Mouse (Mus musculus) kidney, adult 11 months (tissue): ENCODE results near the gene Camsap1.

Source experiments
- DNase-seq: peaks from one replicate; pipeline ENCODE4 v3.0.0; 2022

Gene Camsap1

DNA sequence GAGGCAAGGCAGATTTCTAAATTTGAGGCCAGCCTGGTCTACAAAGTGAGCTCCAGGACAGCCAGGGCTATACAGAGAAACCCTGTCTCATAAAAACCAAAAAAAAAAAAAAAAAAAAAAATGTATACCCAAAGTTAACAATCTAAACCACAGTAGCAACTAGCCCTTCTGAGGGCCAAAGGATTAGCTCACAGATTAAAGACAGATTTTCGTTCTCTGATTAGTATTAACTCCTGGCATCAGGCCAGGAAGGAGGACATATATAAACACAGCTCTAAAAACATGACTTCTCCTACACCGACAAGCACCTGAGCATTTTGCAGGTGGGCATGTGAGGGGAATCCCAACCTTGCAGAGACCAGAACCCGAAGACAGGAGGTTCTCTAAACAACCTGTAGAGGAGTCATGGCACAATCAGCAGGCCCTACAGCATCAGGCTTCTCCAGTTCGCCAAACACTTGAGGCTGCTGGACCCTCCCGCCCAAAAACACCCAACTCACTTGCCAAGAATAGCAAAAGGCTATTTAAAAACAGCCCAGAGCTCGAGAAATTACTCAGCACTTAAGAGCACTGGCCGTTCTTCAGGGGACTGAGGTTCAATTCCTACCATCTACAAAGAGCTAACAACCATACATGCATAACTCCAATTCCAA, 5.4 kb downstream of the Camsap1 start:
- DNase-seq = no peak

DNA sequence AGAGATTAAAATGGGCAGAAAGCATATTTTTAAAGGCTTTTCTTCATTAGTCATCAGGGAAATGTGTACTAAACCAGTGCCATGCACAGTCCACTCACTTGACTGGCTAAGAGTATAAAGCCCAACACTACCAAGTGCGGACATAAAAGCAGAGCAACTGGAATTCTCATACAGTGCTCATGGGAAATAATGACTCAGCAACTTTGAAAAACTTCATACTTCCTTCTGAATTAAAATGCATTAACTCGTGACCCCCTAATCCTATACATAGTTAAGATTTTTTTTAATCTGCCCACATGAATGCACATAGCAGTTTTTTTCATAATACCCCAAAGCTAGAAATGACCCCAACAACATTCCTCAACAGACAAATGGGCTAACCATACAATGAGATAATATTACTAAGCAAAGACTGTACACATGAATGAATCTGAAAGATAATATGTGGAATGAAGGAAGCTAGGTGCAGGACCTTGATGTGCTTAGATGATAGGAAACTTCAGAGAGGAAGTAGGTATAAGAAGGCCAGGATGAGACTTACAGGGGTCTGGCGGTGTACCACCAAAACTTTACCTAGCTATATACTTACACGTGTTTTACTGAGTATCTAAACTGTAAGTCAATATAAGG, 7.8 kb downstream of the Camsap1 start:
- no peak for DNase-seq

DNA sequence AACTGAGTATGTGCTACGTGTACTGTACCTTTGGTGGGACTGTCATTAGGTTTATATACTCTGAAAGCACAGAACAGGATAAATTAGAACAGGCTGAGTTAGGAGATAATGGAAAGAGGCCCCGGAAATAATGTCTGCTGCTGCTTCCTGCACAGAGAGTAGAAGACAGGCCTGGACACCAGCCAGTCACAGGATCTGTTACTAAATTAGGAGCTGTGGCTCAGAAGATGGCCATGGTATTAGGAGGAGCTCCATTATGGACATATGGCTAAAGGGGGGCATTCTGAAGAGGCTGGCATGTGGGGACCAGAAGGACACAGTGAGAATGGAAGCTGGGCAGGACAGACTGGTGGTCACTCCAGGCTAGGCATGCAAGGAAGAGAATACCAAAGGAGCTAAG, 12.7 kb downstream of the Camsap1 start:
- no peak for DNase-seq

DNA sequence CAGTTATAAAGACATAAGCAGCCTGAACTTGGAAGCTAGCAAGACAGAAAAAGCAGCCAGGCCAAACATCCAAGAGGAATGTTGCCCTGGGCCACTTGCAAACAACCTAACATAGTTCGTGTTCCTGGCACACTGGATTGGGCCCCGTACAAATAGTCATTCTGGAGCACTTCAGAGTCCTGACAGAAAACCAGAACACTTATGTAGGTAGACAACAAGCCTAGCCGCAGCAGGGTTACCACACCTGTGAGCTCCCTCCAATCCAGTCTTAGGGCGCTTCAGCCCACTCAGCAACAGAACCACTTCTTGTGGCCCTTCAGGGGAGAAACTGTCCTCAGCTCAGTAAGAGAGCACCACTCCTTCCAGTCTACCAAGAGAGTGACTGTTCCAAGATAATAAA, 13.8 kb downstream of the Camsap1 start:
- no peak for DNase-seq

DNA sequence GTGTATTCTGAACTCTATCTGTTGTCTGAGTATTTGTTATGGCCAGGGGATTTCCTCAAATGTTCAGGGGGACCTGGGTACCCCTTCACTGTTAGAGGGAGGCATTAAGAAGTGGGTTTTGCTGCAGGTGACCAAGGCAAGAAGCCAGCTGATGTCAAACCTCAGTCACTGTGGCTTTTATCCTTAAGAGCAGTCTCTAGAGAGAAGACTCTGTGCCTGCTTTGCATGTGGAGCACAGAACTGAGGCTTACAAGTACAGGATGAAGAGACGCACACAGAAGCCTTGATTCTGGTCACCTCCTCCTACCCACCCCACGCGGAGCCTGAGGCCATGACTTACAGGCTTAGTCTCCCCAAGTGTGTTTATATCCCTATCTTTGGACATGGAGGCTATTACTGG, 33.8 kb downstream of the Camsap1 start:
- no peak for DNase-seq

DNA sequence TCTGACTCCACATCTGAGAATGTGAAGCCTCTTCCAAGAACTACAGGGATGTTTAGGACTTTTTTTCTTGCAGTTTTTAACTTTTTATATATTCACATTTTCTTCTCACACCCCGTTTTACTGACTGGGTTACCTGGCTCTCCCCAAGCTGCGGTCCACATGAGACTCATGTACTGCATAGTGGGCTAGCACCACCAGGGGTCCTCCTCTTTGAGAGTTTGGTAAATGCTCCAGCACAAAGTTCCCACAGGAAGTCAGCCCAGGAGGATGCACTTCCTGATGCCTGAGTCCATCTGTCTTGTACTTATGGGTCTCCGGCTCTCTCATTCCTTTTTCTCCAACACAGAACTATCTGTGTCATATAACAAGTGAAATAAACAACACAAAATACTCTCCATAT, 35.1 kb downstream of the Camsap1 start:
- no peak for DNase-seq

DNA sequence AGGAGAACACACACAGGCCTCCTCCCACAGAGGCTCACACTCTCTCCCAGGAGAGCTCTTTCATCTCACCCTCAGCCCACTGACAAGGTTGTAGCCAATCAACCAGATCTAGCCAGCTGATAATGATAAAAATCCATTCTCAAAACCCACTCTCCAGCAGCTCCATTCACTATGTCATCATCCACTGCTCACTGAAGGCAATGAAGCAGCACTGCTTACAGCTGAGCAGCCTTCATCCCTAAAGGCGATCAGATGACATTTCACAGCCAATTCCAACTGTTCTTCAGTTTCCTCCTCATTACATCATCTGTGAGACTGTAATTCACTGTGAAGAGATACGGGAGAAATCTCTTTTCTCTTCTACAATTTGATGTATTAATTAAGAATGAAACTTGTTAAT, 39.3 kb downstream of the Camsap1 start:
- DNase-seq = no peak

DNA sequence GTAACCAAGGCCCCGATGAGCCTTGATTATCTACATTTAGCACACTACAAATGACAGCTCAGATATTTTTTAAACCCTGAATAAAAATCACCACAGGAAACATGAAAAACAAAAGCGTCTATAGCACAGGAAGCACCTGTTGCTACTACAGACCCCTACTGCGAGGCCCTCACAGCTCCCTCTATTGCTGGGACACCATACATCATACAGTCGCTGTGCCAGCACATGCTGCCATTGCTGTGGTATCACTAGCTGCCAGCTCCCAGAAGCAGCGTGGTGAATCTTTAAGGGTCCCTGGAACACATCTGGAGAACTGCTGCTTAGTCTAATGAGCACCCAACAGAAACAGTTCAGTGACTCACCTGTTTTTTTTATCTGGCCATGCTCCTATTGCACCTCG, 42.6 kb downstream of the Camsap1 start:
- DNase-seq = no peak

DNA sequence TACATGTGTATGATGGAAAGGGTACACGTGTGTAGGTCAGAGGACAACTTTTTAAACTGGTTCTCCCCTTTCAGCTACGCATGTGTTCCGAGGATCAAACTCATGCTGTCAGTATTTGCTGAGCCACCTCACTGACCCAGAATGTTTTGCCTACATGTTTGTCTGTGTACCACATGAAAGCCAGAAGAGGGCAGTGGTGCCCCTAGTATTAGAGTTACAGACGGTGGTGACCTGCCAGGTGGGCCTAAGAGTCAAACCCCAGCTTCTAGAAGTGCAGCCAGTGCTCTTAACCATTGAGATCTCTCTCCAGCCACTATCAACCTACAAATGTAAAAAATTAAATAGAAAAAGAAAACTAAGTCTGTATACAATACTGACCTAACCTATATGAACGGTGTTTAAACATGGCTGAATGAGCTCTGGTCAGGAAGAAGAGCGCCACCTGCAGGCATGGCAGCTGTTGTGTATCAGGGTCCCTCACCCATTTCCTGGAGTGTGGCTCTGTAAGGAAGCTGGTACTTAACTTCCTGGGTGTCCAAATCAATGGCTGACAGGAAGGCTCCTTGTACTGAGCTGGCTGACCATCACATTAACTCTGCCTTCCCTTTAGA, 51.7 kb downstream of the Camsap1 start:
- DNase-seq = no peak

DNA sequence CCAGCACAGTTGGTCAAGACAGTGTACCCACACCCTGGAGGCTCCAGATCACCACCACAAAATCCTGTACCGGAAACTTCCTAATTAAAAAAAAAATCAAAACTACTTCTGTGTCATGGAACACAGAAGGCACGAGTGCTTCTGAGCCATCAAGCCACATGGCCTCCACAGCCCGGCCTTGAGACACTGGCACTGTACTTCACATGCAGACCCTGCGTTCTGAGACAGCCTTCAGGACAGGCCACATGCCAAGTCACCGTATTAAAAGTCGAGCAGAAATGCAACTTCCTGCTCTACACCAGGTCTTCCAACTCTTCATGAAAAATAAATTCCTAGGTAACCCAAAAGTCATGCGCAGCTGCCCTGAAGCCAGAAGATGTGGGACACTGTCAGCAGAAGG, 55.3 kb downstream of the Camsap1 start:
- DNase-seq = no peak

DNA sequence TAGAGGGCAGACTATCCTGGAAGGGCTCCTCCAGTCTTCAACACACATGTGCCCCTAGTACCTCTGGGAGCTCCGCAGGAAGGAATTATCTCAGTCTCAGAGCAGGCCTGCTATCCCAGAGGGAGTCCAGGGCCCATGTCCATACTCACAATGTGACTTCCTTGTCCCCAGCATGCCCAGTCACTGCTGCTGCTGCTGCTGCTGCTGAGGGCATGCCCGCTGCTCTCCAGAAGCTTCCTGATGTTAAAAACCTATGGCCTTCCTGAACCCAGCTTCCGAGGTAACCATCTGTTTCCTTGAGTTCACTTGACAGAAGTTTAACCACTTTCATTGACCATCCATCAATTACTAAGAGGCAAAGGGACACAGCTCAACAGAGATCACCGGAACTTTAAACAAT, 58.1 kb downstream of the Camsap1 start:
- DNase-seq = no peak

DNA sequence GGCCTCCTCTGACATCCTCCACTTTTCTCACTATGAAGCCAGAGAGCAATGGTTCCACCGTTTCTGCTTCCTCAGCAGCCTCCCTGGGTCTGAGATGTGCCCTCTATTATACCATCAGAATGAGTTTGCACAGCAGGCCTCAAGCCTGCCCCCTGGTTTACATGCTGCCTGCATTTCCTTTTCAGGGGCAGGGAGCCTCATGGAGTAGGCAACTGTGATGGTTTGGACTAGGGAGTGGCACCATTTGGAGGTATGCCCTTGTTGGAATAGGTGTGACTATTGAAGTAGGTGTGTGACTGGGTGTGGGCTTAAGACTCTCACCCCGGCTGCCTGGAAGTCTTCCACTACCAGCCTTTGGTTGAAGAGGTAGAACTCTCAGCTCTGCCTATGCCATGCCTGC, 59.3 kb downstream of the Camsap1 start:
- DNase-seq = no peak

DNA sequence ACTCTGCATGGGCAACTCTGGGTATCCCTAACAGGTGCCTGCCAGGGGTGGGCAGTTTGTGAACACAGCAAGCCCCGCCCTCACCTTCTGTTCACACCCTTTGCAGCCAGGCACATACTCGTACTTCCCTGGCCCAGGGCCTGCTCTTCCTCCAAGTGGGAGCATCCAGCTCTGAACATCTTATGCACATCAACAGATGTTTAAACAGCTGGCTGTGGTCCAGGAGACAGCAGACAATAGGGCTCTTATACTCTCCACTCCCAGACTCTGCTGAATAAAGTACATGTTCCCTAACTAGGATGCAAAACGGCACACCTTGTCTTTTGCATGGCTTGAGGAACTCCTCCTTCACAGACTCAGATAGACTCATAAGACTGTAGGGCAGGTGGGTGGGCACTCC, 63.1 kb downstream of the Camsap1 start:
- no peak for DNase-seq

DNA sequence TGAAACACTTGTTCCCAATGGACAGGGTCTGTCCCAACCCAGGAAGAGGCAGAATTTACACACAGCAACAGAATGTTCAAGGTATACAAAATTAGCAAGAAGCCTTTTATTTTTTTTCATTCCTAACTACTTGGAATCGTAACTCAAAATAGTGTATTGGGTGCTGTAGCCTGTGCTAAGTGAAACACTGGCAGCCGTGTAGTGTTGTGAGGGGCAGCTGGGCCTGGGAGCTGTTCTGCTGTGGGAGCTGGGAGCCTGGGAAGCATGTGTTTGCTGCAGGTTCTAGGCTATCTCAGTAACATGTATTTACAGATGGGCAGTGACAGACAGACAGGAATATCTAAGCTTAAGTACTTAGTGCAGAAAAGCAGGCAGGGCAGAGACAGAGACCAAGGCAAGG, 64.7 kb downstream of the Camsap1 start:
- DNase-seq = no peak

DNA sequence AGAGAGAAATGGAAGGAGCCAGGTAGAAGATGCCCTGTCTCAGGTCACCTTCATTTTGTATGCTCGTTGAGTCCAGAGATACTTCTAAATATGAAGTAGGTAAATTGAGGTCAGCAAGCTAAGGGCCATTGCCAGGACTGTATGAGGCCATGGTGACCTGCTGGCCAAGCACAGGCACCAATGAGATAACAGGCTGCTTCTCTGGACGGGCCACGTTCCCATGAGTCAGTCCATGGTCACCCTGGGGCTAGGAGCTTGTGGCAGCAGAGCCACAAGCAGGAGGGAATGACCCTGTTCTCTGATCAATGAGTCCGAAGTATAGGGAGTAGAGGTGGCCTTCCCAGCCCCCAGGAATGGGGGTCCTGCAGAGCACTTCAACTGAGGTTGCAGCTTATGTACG, 68.3 kb downstream of the Camsap1 start:
- DNase-seq = no peak

DNA sequence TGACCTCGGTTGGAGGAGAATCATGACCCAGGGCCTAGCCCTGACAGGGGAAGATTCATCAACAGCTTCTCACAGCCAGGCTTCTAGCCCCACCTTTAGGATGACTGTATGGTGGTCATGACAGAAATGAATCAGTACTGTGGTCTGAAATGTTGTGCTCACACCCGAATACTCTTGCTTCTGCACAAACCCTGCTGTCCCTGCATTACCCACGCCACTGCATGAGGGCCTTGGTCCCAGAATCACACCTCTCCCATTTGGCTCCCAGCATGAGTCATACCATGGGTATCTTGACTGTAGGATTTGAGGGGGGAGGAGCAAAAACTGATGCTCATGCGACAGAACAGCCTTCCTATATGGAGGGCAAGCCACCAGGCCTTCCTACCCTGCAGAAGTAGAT, 68.9 kb downstream of the Camsap1 start:
- no peak for DNase-seq

DNA sequence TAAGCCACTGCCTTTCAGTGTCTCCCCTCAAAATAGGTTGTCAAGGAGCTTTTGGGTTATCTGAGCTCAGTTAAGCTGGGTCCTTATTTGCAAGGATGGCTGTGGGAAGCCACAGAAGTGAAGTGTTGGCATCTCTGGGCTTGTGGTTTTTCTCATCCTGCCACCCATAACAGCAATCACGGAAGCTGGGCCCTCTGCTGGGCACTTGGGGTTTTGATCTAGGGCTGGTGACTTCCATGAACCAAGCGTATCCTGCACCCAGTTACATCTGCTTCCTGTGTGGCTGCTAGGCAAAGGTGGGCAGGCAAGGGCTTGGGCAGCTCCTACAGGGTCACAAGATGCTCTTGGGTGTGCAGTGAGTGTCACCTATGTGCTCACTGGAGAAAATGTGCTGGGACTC, 69.8 kb downstream of the Camsap1 start:
- DNase-seq = no peak

DNA sequence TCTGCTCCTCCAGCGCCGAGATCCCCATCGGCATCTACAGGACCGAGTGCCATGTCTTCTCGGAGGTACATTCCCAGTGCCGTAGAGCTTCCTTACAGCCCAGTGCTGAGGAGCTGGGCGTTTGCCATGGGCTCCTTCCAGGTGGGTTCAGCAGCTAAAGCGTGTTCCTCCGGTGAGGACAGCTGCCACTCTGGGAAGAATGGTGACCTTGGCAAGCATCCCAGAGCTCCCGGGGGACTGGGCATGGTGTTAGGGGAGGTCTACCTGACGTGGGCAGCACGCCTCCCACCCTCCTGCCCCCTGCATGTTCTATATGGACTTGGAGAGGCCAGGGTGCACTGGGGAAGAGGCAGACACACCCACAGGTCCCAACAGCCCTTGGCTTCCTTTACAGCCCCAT, 73.2 kb downstream of the Camsap1 start:
- no peak for DNase-seq

DNA sequence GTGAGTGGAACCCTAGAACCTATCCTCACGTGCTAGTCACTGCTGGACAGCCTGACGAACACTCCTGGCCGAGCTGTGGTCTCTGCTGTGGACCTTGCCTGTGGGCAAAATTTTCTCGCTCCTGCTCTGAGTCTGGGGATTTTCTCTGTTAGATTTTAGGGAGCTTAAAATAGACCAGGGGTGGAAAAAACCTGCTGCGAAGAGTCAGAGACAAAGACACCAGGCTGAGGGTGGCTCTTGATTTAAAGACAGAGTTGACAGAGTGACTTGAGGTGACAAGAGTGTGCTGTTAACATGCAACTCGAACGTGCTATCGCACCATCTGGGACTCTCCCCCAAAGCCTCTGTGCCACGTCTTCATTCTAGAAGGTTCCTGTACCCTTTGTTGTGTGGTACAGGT, 84.1 kb downstream of the Camsap1 start:
- no peak for DNase-seq

DNA sequence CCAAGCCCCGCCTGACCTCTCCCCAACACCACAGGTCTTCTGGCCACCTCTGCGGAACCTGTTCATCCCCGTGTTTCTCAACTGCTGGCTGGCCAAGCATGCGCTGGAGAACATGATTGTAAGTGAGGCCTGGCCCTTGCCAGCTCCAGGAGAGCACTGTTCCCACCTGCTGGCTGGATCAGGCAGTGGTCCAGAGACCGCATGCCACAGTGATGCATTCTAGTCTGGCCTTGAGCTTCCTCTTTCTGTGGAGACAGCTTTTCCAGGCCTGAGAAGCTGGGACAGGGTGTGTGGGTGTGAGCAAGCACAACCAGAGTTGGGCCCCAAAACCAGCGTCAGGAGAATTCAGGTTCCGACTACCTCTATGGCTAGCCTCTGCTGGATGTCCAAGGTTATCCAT, 90.6 kb downstream of the Camsap1 start:
- DNase-seq = no peak

DNA sequence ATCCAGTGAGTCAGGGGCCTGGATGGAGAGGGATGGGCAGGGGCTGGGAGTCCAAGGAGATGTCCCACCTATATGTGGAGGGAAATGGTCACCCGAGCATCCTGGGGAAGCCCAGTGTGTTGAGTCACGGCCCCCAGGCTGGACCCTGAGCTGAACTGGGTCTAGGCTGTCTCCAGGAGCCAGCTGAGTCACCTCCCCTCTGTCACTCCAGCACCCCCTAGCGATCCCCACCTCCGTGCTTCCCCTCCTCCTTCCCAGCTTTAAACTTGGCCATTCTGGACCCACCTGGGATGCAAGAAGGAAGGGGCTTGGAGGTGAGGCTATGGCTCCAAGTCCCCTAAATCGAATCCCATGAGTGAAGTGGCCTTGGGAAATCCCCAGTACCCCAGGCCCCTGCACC, 94.9 kb downstream of the Camsap1 start:
- DNase-seq = no peak

DNA sequence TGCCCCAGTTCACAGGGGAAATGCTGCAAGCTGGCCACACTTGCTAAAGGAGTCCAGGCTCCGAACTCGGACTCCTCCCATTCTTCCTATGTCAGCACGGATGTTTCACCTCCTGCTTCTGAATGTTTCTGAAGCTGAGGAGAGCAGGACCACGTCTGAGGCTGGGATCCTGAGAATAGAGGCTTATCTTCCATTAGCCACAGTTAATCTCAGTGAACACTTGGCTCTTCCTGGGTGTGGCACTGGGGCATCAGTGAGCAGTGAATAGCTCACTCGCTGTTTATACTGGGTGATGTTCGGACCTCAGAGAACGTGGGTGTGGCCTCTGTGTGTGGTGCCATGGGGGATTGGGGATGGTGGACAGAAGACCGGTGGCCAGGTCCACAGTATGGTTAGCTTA, 95.9 kb downstream of the Camsap1 start:
- no peak for DNase-seq

DNA sequence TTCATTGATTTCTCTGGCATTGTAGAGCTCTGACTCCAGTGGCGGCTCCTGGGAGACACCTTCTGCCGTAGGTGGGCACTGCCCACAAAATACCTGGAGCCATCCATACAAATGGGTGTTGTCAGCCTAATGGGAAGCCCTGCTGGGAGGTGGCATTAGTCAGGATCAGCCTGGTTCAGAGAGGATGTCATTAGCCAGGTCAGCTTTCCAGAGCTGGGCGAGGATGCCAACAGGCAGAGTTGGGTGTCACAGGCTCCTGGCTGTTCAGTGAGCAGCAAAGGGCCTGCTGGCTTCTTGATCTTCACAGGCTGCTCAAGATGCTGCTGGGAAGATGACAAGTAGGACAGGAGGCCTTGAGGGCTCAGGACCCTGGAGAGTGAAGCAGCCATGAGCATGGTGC, 98.3 kb downstream of the Camsap1 start:
- no peak for DNase-seq

DNA sequence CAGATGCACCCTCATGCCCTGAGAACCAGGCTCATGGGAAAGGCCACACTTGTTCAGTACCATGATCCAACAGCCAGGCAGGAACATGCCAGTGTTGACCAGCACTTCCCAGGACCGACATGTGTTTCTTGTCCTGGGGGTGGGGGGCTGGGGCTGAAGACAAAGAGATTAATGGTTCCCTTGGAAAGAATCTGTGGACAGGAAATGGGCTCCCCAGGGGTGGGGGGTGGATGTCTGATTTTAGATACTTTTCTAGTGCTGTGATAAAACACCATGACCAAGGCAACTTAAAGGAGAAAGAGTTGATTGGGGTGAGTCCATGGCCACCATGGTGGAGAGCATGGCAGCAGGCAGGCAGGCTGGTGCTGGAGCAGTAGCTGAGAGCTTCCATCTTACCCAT, 100.8 kb downstream of the Camsap1 start:
- DNase-seq = no peak

DNA sequence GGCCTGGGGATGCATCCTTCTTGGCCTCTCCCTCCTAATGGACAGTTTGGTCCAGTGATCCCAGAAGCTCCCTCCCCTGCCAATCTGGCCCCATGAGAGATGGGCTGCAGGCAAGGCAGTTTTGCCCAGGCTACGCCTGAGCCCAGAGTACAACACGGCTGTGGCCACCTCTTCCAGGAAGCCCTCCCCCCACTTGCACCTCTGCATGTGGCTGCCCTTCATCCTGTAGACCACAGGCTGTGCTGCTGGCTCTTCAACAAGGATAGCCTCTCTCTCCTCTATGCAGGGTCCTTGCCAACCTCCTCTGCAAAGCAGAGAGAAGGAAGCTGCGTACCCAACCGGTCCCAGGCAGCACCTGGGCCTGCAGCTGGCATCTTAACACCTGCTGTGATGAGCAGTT, 104.0 kb downstream of the Camsap1 start:
- DNase-seq = no peak
